ENCODE assay signal across 10 mouse cellular contexts in the genomic region with DNA sequence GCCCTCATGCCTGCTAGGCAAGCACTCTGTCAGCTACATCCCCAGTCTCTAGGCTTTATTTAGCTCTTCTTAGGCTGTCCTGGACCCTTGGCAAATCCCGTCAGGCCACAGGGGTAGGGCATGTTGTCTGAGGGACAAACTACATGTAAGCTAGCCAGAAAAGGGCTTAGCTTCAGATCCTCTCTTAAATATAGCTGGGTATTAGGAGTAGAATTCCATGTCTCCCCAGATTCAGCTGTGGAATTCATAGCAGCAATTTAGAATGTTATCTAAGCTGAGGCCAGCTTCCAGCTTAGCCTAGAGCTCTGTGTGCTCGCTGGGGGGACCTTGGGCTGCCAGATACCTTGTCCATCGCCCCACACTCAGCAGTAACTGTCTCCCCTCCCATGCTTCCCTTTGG.
"Had no signal": no experiment of that assay in that cellular context is flagged by ENCODE, and none has a peak within 500 bp of the region (broad histone marks: within the 10 kb centered on the region; RNA-seq: fewer than 3 reads in every experiment).

No protein-coding gene starts in this region.

- ATAC-seq: midbrain, embryonic 16.5 days had no signal

- H3K9ac ChIP-seq: liver, embryonic 14.5 days; midbrain, embryonic 12.5 days; neural tube, embryonic 13.5 days; stomach, embryonic 15.5 days had no signal

- H3K4me3 ChIP-seq: midbrain, embryonic 12.5 days; neural tube, embryonic 13.5 days; stomach, embryonic 15.5 days had no signal

- DNase-seq: kidney, postnatal 14 days; left cerebral cortex, postnatal 4 days; lung, adult 18-20 months; retina, postnatal 1 day; thymus, postnatal 4 days had no signal

- H3K27ac ChIP-seq: liver, embryonic 14.5 days; midbrain, embryonic 12.5 days; neural tube, embryonic 13.5 days; stomach, embryonic 15.5 days had no signal

- H3K4me2 ChIP-seq: midbrain, embryonic 12.5 days; neural tube, embryonic 13.5 days; stomach, embryonic 15.5 days had no signal

- H3K27me3 ChIP-seq: midbrain, embryonic 12.5 days; neural tube, embryonic 13.5 days; stomach, embryonic 15.5 days had no signal

- H3K4me1 ChIP-seq: midbrain, embryonic 12.5 days; neural tube, embryonic 13.5 days; stomach, embryonic 15.5 days had no signal

- H3K9me3 ChIP-seq: midbrain, embryonic 12.5 days; neural tube, embryonic 13.5 days; stomach, embryonic 15.5 days had no signal

- H3K36me3 ChIP-seq: midbrain, embryonic 12.5 days; neural tube, embryonic 13.5 days; stomach, embryonic 15.5 days had no signal
